Mouse (Mus musculus) MEL (cell line): ENCODE results near the gene Gpat3.

Experiments used
- CTCF ChIP-seq, 3 experiments: IDR thresholded peaks in 2 of 3; conservative IDR thresholded peaks in 1 of 3; 2 replicates each; pipeline ENCODE4 v1.5.1; 2011 to 2012; ENCODE audit warnings: low read length in 3 of 3, low read depth in 2 of 3, mild to moderate bottlenecking in 2 of 3, improper control_type of control experiment in 1 of 3, inconsistent platforms in 1 of 3, mixed read lengths in 1 of 3, moderate library complexity in 1 of 3; ENCODE audit not compliant: control insufficient read depth in 1 of 3, insufficient read depth in 1 of 3, poor library complexity in 1 of 3, severe bottlenecking in 1 of 3
- POLR2A ChIP-seq, 2 experiments: IDR thresholded peaks; 2 replicates each; pipeline ENCODE4 v1.6.1; 2011 to 2012; ENCODE audit warnings: low read length in 2 of 2, mild to moderate bottlenecking in 2 of 2, control low read depth in 1 of 2, improper control_type of control experiment in 1 of 2, low read depth in 1 of 2, moderate library complexity in 1 of 2; ENCODE audit not compliant: control insufficient read depth in 1 of 2, insufficient read depth in 1 of 2, poor library complexity in 1 of 2
- POLR2AphosphoS2 ChIP-seq: IDR thresholded peaks from 2 replicates; pipeline ENCODE4 v1.6.1; 2011; ENCODE audit warnings: low read length, improper control_type of control experiment
- USF1 ChIP-seq: IDR thresholded peaks from 2 replicates; pipeline ENCODE4 v1.6.1; 2014; ENCODE audit warnings: low read depth, mild to moderate bottlenecking, inconsistent platforms, low read length, improper control_type of control experiment, moderate library complexity
- ZMIZ1 ChIP-seq: IDR thresholded peaks from 2 replicates; pipeline ENCODE4 v1.6.1; 2012; ENCODE audit warnings: low read depth, mild to moderate bottlenecking, inconsistent platforms, low read length, improper control_type of control experiment, moderate library complexity

- TF ChIP-seq CTCF (IDR thresholded peaks at IDR 0.05 in 2 of 3, conservative IDR thresholded peaks at IDR 0.05 in 1 of 3; ENCODE audit: control insufficient read depth in 1 of 3, insufficient read depth in 1 of 3, low read depth in 2 of 3, low read length in 3 of 3, poor library complexity in 1 of 3, severe bottlenecking in 1 of 3) (no peak), USF1 (no peak), POLR2A (IDR thresholded peaks at IDR 0.05; ENCODE audit: control insufficient read depth in 1 of 2, insufficient read depth in 1 of 2, low read depth in 1 of 2, low read length in 2 of 2, poor library complexity in 1 of 2) (no peak), ZMIZ1 (no peak), POLR2AphosphoS2 (no peak)
Observed at GRCm38 (mm10) chr5:100912366-100912765, 66.9 kb downstream of the Gpat3 start.
